Mouse (Mus musculus) skeletal muscle tissue, adult 2 months (tissue): ENCODE measurements at regions not wholly inside any gene's neighbourhood (a gene's known extent, or its start where the extent isn't known, plus 50 kb on each side); places are given as distances from the start of the nearest gene placed in this dataset.
A peak's percentile ranks its signal among the peaks of the same experiment; 100 is the strongest.

Source experiments
- DNase-seq: peaks from one replicate; pipeline ENCODE4 v3.0.0-alpha.2; 2012; ENCODE audit warnings: low read depth, low spot score

DNA sequence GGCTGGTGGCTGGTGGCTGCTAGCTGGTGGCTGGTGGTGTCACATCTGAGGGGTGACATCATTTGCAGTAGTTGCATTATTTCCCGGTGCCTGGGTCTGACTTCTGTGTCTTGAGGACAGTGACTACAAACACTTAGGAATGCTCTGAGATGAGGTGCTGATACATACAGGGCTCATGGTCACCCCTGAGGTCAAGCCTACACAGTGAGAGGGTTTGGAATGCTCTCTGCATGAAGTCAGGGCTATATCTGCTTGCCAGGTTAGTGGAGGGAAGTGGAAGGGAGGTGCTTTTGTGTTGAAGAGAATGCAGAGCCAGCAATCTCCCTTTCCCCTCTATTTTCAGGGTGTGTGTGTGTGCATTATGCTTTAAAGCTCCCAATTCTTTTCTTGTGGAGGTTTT is 74.1 kb upstream of the Slc38a2 start:
- no peak for DNase-seq

- DNase-seq: peak; percentile 80
Observed at GRCm38 (mm10) chr15:96772701-96773100, 73.2 kb upstream of the Slc38a2 start.

- DNase-seq: no peak
Observed at GRCm38 (mm10) chr15:96770786-96771185, 71.3 kb upstream of the Slc38a2 start.

DNA sequence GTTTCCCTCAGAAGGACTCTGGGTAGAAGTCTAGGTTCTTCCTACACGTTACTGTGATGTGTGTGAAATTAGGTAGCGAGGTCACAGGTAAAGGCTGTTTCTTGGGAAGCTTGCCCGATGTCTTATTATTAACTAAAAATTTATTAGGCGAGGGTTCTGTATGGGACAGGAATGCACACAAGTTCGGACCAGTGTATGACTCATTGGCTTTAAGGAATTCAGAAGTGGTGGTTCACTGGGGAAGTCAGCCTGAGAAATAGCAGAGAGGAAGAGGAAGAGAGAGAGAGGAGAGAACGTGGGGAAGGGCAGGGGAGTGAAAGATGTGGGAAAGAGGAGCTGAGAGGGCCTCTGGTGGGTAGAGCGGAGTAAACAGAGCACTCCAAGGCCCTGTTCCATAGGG is 70.8 kb upstream of the Slc38a2 start:
- DNase-seq: no peak

DNA sequence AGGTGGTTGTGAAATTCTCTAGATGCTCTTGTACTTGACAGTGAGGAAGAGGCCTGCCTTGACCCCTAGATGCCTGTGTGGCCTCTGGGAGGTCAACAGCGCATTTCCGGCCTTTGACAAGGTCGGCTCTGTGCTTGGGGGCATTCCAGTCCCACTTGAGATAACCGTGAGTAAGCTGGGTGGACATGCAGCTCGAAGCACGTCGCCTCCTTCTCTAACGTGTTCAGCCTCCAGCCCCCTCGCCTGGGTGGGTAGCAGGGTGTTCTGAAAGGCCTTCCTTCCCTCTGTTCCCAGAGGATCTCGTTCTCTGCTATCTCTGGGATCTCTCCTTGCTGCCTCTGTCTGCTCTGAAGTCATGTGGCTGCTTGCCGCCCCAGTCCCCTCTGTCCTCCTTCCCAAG is 70.2 kb upstream of the Slc38a2 start:
- no peak for DNase-seq

- no peak for DNase-seq
Observed at GRCm38 (mm10) chr15:96768301-96768993, 68.9 kb upstream of the Slc38a2 start.

- DNase-seq: no peak
Observed at GRCm38 (mm10) chr15:96767188-96767587, 67.7 kb upstream of the Slc38a2 start.

GRCm38 (mm10) chr15:96766238-96766637 is 66.7 kb upstream of the Slc38a2 start:
- DNase-seq: no peak

DNA sequence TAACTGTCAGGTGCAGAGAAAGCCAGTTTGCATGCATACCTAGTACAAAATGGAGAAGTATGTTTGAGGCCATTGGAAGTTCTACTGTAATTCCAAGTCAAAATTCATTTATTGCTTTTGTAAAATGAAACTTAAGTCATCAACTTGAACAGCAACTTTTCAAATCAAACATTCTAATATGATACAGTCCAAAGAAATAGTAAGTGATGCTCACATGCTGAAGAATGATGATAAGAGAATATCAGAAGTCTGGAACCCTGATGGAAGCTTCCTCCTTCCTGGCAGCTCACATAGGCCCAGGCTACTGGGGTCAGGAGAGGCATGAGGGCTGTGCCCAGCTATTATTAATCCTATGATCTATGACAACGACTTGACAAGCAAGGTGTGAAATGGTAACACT is 64.1 kb upstream of the Slc38a2 start:
- no peak for DNase-seq

DNA sequence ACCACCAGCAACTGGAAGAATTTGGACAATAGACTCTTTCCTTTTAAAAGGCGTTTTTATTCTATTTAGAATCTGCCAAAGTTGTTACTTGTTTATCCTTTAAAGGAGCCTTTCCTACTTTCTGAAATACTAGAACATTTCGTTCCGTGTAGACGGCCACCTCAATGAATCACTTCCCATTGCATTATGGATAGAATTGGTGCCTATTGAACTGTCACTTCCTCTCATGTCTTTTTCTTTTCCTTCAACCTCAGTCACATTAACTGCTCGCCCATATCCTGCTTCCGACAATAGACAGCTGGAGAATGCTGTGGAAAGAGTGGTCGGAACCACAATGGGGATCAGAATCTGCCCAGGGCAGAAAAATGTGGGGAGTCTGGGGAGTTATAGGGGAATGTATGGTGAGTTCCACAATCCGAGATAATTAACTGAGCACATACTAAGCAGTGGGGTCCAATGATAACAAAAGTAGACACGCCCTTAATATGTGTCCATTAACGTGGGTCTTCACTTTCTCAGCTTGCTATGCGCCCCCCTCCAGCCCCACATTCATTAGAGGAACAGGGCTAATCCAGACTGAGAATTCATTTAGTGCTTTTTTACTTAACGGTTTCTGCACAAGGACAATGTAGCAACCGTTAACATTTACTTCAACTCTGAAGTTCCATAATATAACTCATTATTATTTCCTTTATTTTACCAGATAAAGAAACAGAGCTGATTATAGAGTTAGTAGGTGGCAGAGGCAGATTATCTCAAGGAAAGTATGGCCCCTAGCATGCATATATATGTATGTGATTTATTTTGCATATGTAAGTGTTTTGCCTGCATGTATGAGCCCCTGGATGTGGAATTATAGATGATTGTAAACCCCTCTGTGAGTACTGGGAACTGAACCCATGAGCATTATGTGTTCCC is 59.8 kb upstream of the Slc38a2 start:
- no peak for DNase-seq

DNA sequence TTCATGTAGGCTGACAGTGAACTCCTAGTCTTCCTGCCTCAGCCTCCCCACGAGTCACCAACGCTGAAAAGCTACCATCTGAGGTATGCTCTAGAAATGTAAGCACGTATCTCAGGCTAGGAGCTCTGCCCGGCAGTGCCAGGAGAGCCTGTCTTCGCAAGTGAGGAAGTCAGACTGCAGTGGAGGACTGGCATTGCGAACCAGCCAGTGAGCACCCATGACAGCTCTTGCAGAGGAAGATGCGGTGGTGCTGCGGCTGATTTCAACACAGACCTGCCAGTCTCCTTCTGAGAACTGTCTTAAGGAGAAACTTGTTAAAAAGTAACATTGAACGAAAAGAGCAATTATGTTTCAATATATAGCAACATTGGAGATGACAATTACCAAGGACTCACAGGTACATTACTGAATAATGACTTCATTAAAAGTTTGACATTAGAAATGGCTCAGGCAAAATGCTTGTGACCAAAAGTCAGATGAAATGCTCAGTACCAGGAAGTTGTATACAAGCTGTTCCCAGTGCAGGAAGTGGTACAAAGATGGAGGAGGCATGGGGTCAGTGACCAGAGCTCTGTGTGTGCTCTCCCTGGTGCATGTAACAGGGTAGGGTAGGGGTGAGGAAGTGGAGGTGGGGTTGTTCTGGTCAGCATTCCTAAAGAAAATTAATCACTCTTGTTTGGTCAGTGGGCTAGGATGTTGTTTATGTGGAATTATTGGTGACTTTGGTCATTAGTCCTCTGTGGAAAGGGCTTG is 58.1 kb upstream of the Slc38a2 start:
- no peak for DNase-seq

DNA sequence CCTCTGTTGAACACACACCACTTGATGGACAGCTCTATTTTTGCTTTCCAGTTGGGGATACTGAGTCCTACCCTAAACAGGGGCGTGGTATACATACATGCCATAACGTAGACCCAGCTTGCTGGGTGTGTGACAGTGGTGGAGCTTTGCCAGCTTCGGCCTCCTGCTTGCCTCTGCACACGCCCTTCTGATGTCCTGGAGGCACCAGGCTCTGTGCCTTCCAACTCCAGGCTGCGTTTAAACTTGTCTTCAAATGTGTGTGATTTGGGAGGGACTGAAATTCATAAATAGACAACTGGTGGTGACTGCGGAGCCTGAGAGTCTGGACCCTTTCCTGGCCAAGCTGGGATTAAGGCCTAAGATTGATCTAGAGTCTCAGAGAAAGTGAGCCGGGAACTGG is 56.9 kb upstream of the Slc38a2 start:
- DNase-seq: no peak

GRCm38 (mm10) chr15:96755951-96756350 is 56.4 kb upstream of the Slc38a2 start:
- DNase-seq: no peak

DNA sequence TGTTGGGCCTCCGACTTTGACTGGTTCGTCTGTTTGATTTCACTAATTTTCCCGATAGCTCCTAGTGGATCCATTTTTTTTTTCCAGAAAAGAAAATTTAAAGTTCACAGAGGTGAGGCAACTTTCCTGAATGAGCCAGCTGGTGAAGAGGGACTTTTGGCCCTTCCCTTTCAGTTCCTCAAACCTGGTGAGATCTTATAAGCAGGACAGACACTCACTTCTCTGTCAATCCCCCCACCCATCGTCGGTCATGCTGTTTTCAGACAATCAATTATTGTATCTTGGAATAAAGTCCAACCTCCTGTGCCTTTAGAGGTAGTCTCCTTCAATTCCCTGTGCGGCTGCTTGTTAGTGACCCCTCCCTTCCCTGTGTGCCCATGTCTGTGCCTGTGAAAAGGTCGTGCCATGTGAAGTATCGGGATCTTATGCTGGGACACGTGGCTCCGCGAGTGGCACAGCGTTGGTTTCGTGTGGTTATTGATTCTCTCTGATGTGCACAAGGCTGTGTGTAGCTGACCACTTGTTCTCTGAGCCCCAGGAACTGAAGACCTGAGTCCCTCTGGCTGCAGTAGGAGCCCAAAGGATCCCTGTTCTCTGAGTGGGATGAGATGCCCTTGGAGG is 55.9 kb upstream of the Slc38a2 start:
- no peak for DNase-seq

GRCm38 (mm10) chr15:96754079-96754478 is 54.5 kb upstream of the Slc38a2 start:
- no peak for DNase-seq

- DNase-seq: no peak
Observed at GRCm38 (mm10) chr15:96752719-96753118, 53.2 kb upstream of the Slc38a2 start.

DNA sequence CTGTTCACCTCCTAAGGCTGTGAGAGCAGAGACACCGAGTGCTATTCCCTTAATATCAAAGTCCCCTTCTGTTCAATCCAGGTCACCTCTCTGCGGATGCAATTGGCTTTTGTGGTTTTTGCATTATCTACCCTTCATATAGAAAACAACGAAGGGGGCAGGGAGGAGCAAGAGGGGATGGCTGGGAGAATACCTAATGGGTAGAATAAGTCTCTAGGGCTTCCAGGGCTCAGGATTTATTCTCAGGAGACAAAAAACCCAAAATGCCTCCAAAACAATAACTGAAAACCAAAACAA is 52.5 kb upstream of the Slc38a2 start:
- DNase-seq: no peak

DNA sequence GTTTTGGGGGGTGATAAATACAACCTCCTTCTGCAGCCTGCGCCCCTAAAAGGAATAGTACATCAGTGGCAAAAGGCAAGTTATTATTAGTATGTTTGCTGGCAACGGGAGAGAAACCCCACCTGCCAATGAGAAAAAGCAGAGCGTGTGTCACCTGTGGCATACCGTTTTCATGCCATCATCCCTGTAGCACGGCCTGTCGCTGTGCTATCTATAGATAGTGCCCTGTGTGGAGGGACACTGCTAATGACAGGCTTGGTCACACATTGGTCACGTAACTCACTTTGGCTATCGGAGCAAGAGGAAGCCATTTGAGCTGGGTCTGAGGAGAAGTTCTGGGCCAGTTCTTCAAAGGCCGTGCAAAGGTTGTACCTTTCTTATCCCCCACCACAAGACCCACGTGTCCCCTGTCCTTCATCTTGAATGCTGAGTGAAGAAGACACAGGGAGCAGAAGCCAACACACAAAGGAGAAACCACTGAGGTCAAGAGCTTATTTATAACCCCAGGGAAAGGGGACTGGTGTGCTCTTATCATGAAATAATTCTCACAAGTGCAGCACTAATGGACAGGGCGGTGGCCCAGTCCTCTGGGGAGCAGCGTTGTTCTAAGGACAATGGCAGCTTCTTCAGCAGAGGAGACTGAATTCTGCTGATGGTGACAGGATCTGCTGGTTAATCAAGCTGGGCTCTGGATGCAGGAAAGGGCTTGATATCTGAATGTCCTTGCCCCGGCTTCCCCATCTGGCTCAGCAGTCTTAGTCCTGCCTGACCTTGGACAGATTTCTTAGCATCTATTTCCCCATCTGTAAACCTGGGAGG is 51.9 kb upstream of the Slc38a2 start:
- DNase-seq: no peak

- DNase-seq: no peak
Observed at GRCm38 (mm10) chr15:96749534-96750256, 50.2 kb upstream of the Slc38a2 start.
